Mouse (Mus musculus) ovary, postnatal 36 days (tissue): Measurements from ENCODE around the gene Scaf11.
"Not testable (repeated sequence)": the region's sequence is repeated elsewhere in the genome, so short reads cannot be mapped to it uniquely, and the experiment has no call there.

Source experiments
- DNase-seq: peaks from one replicate; pipeline ENCODE4 v3.0.0; 2022; ENCODE audit warnings: low spot score, mixed read lengths

The Scaf11 gene

GRCm38 (mm10) chr15:96460730-96461540 is at the start of gene Scaf11:
Gene Scaf11 (minus strand): TSS chr15:96460843.
- DNase-seq, result peak; percentile 98

GRCm38 (mm10) chr15:96507097-96507840 is 46.6 kb upstream of the Scaf11 start:
- DNase-seq, result peak; percentile 44

- DNase-seq, result no peak
Observed at GRCm38 (mm10) chr15:96497646-96498045, 37.0 kb upstream of the Scaf11 start.

GRCm38 (mm10) chr15:96494279-96494678 is 33.6 kb upstream of the Scaf11 start:
- no peak for DNase-seq

- no peak for DNase-seq
Observed at GRCm38 (mm10) chr15:96493573-96493972, 32.9 kb upstream of the Scaf11 start.

GRCm38 (mm10) chr15:96492919-96493318 is 32.3 kb upstream of the Scaf11 start:
- DNase-seq, result not testable (repeated sequence)

GRCm38 (mm10) chr15:96491861-96492641 is 31.4 kb upstream of the Scaf11 start:
- DNase-seq, result no peak

GRCm38 (mm10) chr15:96491421-96491820 is 30.8 kb upstream of the Scaf11 start:
- no peak for DNase-seq

GRCm38 (mm10) chr15:96490123-96490522 is 29.5 kb upstream of the Scaf11 start:
- DNase-seq, result no peak

- peak; percentile 57 for DNase-seq
Observed at GRCm38 (mm10) chr15:96488941-96489786, 28.5 kb upstream of the Scaf11 start.

GRCm38 (mm10) chr15:96487066-96487698 is 26.5 kb upstream of the Scaf11 start:
- DNase-seq, result no peak

GRCm38 (mm10) chr15:96480822-96481221 is 20.2 kb upstream of the Scaf11 start:
- DNase-seq, result no peak

GRCm38 (mm10) chr15:96478006-96478405 is 17.4 kb upstream of the Scaf11 start:
- DNase-seq, result no peak

GRCm38 (mm10) chr15:96476359-96476758 is 15.7 kb upstream of the Scaf11 start:
- peak; percentile 93 for DNase-seq

GRCm38 (mm10) chr15:96475571-96475972 is 14.9 kb upstream of the Scaf11 start:
- DNase-seq, result no peak

- DNase-seq, result no peak
Observed at GRCm38 (mm10) chr15:96474325-96474955, 13.8 kb upstream of the Scaf11 start.

- no peak for DNase-seq
Observed at GRCm38 (mm10) chr15:96473920-96474319, 13.3 kb upstream of the Scaf11 start.

- DNase-seq, result no peak
Observed at GRCm38 (mm10) chr15:96468316-96468715, 7.7 kb upstream of the Scaf11 start.

GRCm38 (mm10) chr15:96467844-96468243 is 7.2 kb upstream of the Scaf11 start:
- DNase-seq, result no peak

- no peak for DNase-seq
Observed at GRCm38 (mm10) chr15:96466362-96466903, 5.8 kb upstream of the Scaf11 start.
